Mouse (Mus musculus) stomach, postnatal 0 days (tissue): ENCODE data around the gene Atp5g2. TPM values are rescaled to one million over a fixed set of nuclear protein-coding genes. Genes with fewer than 3 reads are reported as not detected.
"Not testable (repeated sequence)": the region's sequence is repeated elsewhere in the genome, so short reads cannot be mapped to it uniquely, and the experiment has no call there.

Experiments used
- ATAC-seq: fragments of 200-750 bp; cut with Nextera tagmentation; 2 replicates; pipeline ENCODE4 v1.8.0; 2017; ENCODE audit not compliant: low FRiP score, low TSS enrichment
- DNase-seq: peaks from one replicate; pipeline ENCODE4 v3.0.0-alpha.2; 2016; ENCODE audit warnings: low spot score
- H3K27ac ChIP-seq: fragments of 300-500 bp; sonication (generic); replicated peaks from 2 replicates; pipeline ENCODE4 v1.5.1; 2014; ENCODE audit warnings: mild to moderate bottlenecking, control low read depth
- H3K27me3 ChIP-seq: fragments of 300-500 bp; sonication (generic); 2 replicates; pipeline ENCODE4 v1.6.1; 2014; ENCODE audit warnings: low read length; ENCODE audit not compliant: control insufficient read depth, insufficient read depth
- H3K36me3 ChIP-seq: fragments of 300-500 bp; sonication (generic); 2 replicates; pipeline ENCODE4 v1.6.1; 2014; ENCODE audit warnings: low read length, mixed read lengths; ENCODE audit not compliant: control insufficient read depth, insufficient read depth
- H3K4me1 ChIP-seq: fragments of 300-500 bp; sonication (generic); replicated peaks from 2 replicates; pipeline ENCODE4 v1.6.1; 2014; ENCODE audit warnings: antibody characterized with exemption; ENCODE audit not compliant: control insufficient read depth, insufficient read depth
- H3K4me2 ChIP-seq: fragments of 300-500 bp; sonication (generic); replicated peaks from 2 replicates; pipeline ENCODE4 v1.6.1; 2014; ENCODE audit warnings: low read depth, mild to moderate bottlenecking, control low read depth, moderate library complexity
- H3K4me3 ChIP-seq: fragments of 300-500 bp; sonication (generic); 2 replicates; pipeline ENCODE4 v1.5.1; 2014; ENCODE audit warnings: low read depth, low read length, control low read depth
- H3K9ac ChIP-seq: fragments of 300-500 bp; sonication (generic); 2 replicates; pipeline ENCODE4 v1.6.1; 2014; ENCODE audit warnings: mild to moderate bottlenecking, low read length, control low read depth, mixed read lengths
- H3K9me3 ChIP-seq: fragments of 300-500 bp; sonication (generic); 2 replicates; pipeline ENCODE4 v1.6.1; 2016; ENCODE audit warnings: low read length; ENCODE audit not compliant: control insufficient read depth
- CTCF ChIP-seq: IDR thresholded peaks from 2 replicates; pipeline ENCODE4 v1.5.1; 2016; ENCODE audit warnings: antibody characterized with exemption, low read depth, mild to moderate bottlenecking, moderate library complexity
- EP300 ChIP-seq: optimal IDR thresholded peaks from 2 replicates; pipeline ENCODE3; 2016; ENCODE audit warnings: antibody characterized with exemption
- WGBS: fragments of 180-500 bp; shearing (Covaris S2); extraction: QIAGEN DNeasy Blood & Tissue Kit; methylation state at CpG from one replicate; pipeline ENCODE4 v1.1.7; 2014; 5-methylcytosine and 5-hydroxymethylcytosine counted together
- polyA plus RNA-seq: library from polyadenylated mRNA; unstranded; fragments of >200 nt; fragmentation: Nextera tagmentation; extraction: Ambion mirVana; gene quantifications from 2 replicates; pipeline ENCODE4 v1.2.1, GENCODE M21; 2015

Atp5g2 gene
- polyA plus RNA-seq, 1 experiment from 2014 or later, result 71.4 TPM

- 0 out of 2 replicates have a peak overlapping the region, but pooled peaks have one; percentile 12 for H3K4me2 ChIP-seq
- H3K27ac ChIP-seq, result peak overlapping the region; percentile 94
- DNase-seq (peak; percentile 67), ATAC-seq (peak; percentile 63; the same call in 1 of the 2 replicates)
- no peaks in the 10 kb centered on the region for H3K9me3 ChIP-seq
- no peaks in the 10 kb centered on the region for H3K27me3 ChIP-seq
- H3K4me1 ChIP-seq, result peaks cover 5% of the 10 kb centered on the region; the same call in 1 of the 2 replicates
- TF ChIP-seq CTCF (0 out of 2 replicates have a peak, but pooled peaks have one; percentile 22), EP300 (no peak)
- H3K36me3 ChIP-seq, result peaks cover 4% of the 10 kb centered on the region; the same call in 1 of the 2 replicates
- WGBS, result 31% methylated on average over 3 of the region's 3 CpGs
- H3K9ac ChIP-seq, result peak overlapping the region; percentile 19; the same call in 1 of the 2 replicates
- no peak overlapping the region for H3K4me3 ChIP-seq
Observed at GRCm38 (mm10) chr15:102657926-102658381, 14.2 kb downstream of the Atp5g2 start.

GRCm38 (mm10) chr15:102656658-102657057 lies 15.5 kb downstream of the Atp5g2 start:
- Histone ChIP-seq H3K4me2 (0 out of 2 replicates have a peak overlapping the region, but pooled peaks have one; percentile 1), H3K36me3 (no peaks in the 10 kb centered on the region), H3K4me3 (no peak overlapping the region), H3K27me3 (no peaks in the 10 kb centered on the region), H3K27ac (peak overlapping the region; percentile 94), H3K4me1 (peaks cover 5% of the 10 kb centered on the region; the same call in 1 of the 2 replicates), H3K9me3 (no peaks in the 10 kb centered on the region), H3K9ac (no peak overlapping the region; the same call in 1 of the 2 replicates)
- 8% methylated on average over 4 of the region's 4 CpGs for WGBS
- ATAC-seq (peak; percentile 87), DNase-seq (peak; percentile 79)
- TF ChIP-seq CTCF, result no peak

GRCm38 (mm10) chr15:102651928-102652660 lies 20.1 kb downstream of the Atp5g2 start:
- H3K4me2 ChIP-seq, ATAC-seq: not testable (repeated sequence)
- 85% methylated on average over 8 of the region's 9 CpGs for WGBS

GRCm38 (mm10) chr15:102651107-102651506 lies 21.0 kb downstream of the Atp5g2 start:
- Histone ChIP-seq H3K4me1 (no peaks in the 10 kb centered on the region), H3K36me3 (no peaks in the 10 kb centered on the region), H3K27me3 (no peaks in the 10 kb centered on the region), H3K9me3 (no peaks in the 10 kb centered on the region), H3K27ac (no peak overlapping the region), H3K9ac (no peak overlapping the region), H3K4me3 (no peak overlapping the region), H3K4me2 (no peak overlapping the region)
- no peak for ATAC-seq
- 48% methylated on average over 3 of the region's 3 CpGs for WGBS
- no peak for DNase-seq
- TF ChIP-seq EP300 (no peak), CTCF (no peak)

More at GRCm38 (mm10) chr15:102651928-102652660, 20.1 kb downstream of the Atp5g2 start:
- not testable (repeated sequence) for DNase-seq, H3K27ac ChIP-seq, H3K4me1 ChIP-seq, H3K9ac ChIP-seq, H3K36me3 ChIP-seq, H3K27me3 ChIP-seq, H3K9me3 ChIP-seq, H3K4me3 ChIP-seq

GRCm38 (mm10) chr15:102635817-102636216 lies 36.3 kb downstream of the Atp5g2 start:
- Histone ChIP-seq H3K27me3 (no peaks in the 10 kb centered on the region), H3K4me3 (no peak overlapping the region), H3K9ac (no peak overlapping the region), H3K4me1 (no peaks in the 10 kb centered on the region), H3K9me3 (no peaks in the 10 kb centered on the region), H3K36me3 (no peaks in the 10 kb centered on the region), H3K27ac (no peak overlapping the region), H3K4me2 (no peak overlapping the region)
- no peak for DNase-seq
- no peak for ATAC-seq
- TF ChIP-seq CTCF (no peak), EP300 (no peak)
- 69% methylated on average over 3 of the region's 3 CpGs for WGBS

GRCm38 (mm10) chr15:102634684-102635083 lies 37.5 kb downstream of the Atp5g2 start:
- no peak overlapping the region for H3K27ac ChIP-seq
- WGBS, result 93% methylated on average over 8 of the region's 8 CpGs
- no peaks in the 10 kb centered on the region for H3K4me1 ChIP-seq
- ATAC-seq (no peak), DNase-seq (no peak)
- no peaks in the 10 kb centered on the region for H3K36me3 ChIP-seq
- no peaks in the 10 kb centered on the region for H3K27me3 ChIP-seq
- TF ChIP-seq CTCF (no peak), EP300 (no peak)
- no peak overlapping the region for H3K4me3 ChIP-seq
- H3K9ac ChIP-seq, result no peak overlapping the region
- H3K9me3 ChIP-seq, result no peaks in the 10 kb centered on the region
- H3K4me2 ChIP-seq, result no peak overlapping the region
